Mouse (Mus musculus) MEL (cell line): ENCODE measurements around the gene Pigyl.

Experiments
- CHD2 ChIP-seq: IDR thresholded peaks from 2 replicates; pipeline ENCODE4 v1.6.1; 2011; ENCODE audit warnings: low read length, improper control_type of control experiment
- CTCF ChIP-seq, 3 experiments: IDR thresholded peaks in 2 of 3; conservative IDR thresholded peaks in 1 of 3; 2 replicates each; pipeline ENCODE4 v1.5.1; 2011 to 2012; ENCODE audit warnings: low read length in 3 of 3, low read depth in 2 of 3, mild to moderate bottlenecking in 2 of 3, improper control_type of control experiment in 1 of 3, inconsistent platforms in 1 of 3, mixed read lengths in 1 of 3, moderate library complexity in 1 of 3; ENCODE audit not compliant: control insufficient read depth in 1 of 3, insufficient read depth in 1 of 3, poor library complexity in 1 of 3, severe bottlenecking in 1 of 3
- EP300 ChIP-seq, 2 experiments: IDR thresholded peaks; 2 replicates each; pipeline ENCODE4 v1.6.1; 2011; ENCODE audit warnings: improper control_type of control experiment in 2 of 2, low read length in 2 of 2, low read depth in 1 of 2, mild to moderate bottlenecking in 1 of 2
- GATA1 ChIP-seq: IDR thresholded peaks from 2 replicates; pipeline ENCODE4 v1.6.1; 2011; ENCODE audit warnings: low read depth, low read length, improper control_type of control experiment
- MAX ChIP-seq: IDR thresholded peaks from 2 replicates; pipeline ENCODE4 v1.6.1; 2011; ENCODE audit warnings: low read length, improper control_type of control experiment
- POLR2A ChIP-seq, 2 experiments: IDR thresholded peaks; 2 replicates each; pipeline ENCODE4 v1.6.1; 2011 to 2012; ENCODE audit warnings: low read length in 2 of 2, mild to moderate bottlenecking in 2 of 2, control low read depth in 1 of 2, improper control_type of control experiment in 1 of 2, low read depth in 1 of 2, moderate library complexity in 1 of 2; ENCODE audit not compliant: control insufficient read depth in 1 of 2, insufficient read depth in 1 of 2, poor library complexity in 1 of 2
- TAL1 ChIP-seq: IDR thresholded peaks from 2 replicates; pipeline ENCODE4 v1.6.1; 2012; ENCODE audit warnings: mild to moderate bottlenecking, inconsistent platforms, low read length, moderate library complexity, mixed read lengths
- TCF12 ChIP-seq: IDR thresholded peaks from 2 replicates; pipeline ENCODE4 v1.6.1; 2014; ENCODE audit warnings: low read depth, mild to moderate bottlenecking, inconsistent platforms, low read length, improper control_type of control experiment, moderate library complexity
- ZC3H11A ChIP-seq: IDR thresholded peaks from 2 replicates; pipeline ENCODE4 v1.6.1; 2012; ENCODE audit warnings: low read depth, mild to moderate bottlenecking, inconsistent platforms, low read length, improper control_type of control experiment

- TF ChIP-seq TAL1 (no peak), POLR2A (IDR thresholded peaks at IDR 0.05; ENCODE audit: control insufficient read depth in 1 of 2, insufficient read depth in 1 of 2, low read depth in 1 of 2, low read length in 2 of 2, poor library complexity in 1 of 2) (no peak), MAX (no peak), CTCF (IDR thresholded peaks at IDR 0.05 in 2 of 3, conservative IDR thresholded peaks at IDR 0.05 in 1 of 3; ENCODE audit: control insufficient read depth in 1 of 3, insufficient read depth in 1 of 3, low read depth in 2 of 3, low read length in 3 of 3, poor library complexity in 1 of 3, severe bottlenecking in 1 of 3) (no peak), TCF12 (no peak), CHD2 (no peak), EP300 (IDR thresholded peaks at IDR 0.05; ENCODE audit: low read depth in 1 of 2, low read length in 2 of 2) (no peak), GATA1 (no peak), ZC3H11A (no peak)
These were observed 25.2 kb upstream of the Pigyl start for GRCm38 (mm10) chr9:22131226-22131981.
